Mouse (Mus musculus) spleen, postnatal 14 days (tissue): ENCODE data around the gene Ndnf.

Experiments used
- DNase-seq, 2 experiments: peaks; one replicate each; pipeline ENCODE4 v3.0.0; 2021 to 2022; ENCODE audit warnings: low spot score in 2 of 2

The Ndnf gene

GRCm38 (mm10) chr6:65758214-65758613, 86.8 kb downstream of the Ndnf start:
- DNase-seq: no peak

DNA sequence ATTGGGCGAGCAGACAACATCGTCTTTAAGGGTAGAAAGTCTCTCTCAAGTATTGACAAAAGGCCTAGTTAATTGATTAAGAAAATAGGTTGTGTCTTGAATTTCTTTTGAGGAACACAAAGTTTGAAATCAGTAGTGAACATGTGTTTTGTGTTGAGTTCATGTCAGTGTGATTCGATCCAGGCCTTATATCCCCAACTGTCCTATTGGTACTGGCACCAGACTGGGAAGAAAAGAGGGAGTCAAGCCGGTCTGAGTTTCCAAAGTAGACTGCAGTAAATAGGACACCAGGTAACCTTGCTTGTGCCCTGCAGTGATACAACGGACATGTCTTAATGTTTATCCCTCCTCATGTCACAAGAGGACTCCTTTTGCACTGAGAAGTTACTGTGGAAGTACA, 87.8 kb downstream of the Ndnf start:
- DNase-seq: no peak

- DNase-seq: no peak
These were observed 88.7 kb downstream of the Ndnf start for GRCm38 (mm10) chr6:65760073-65760472.
